Mouse (Mus musculus) neural tube, embryonic 11.5 days (tissue): ENCODE measurements around the gene Fam83d. TPM values are rescaled to one million over a fixed set of nuclear protein-coding genes. Genes with fewer than 3 reads are reported as not detected.
A peak's percentile ranks its signal among the peaks of the same experiment; 100 is the strongest.

Source experiments
- ATAC-seq: fragments of 200-750 bp; cut with Nextera tagmentation; 2 replicates; pipeline ENCODE4 v1.8.0; 2017; ENCODE audit warnings: moderate number of reproducible peaks, mild to moderate bottlenecking, moderate TSS enrichment, moderate library complexity; ENCODE audit not compliant: insufficient read depth, low FRiP score, low TSS enrichment
- DNase-seq: peaks from one replicate; pipeline ENCODE4 v3.0.0-alpha.2; 2015; ENCODE audit warnings: low spot score
- H3K27ac ChIP-seq: fragments of 300-500 bp; sonication (generic); 2 replicates; pipeline ENCODE4 v1.5.1; 2014; ENCODE audit warnings: low read depth, mild to moderate bottlenecking, low read length
- H3K27me3 ChIP-seq: fragments of 300-500 bp; sonication (generic); 2 replicates; pipeline ENCODE4 v1.6.1; 2014; ENCODE audit warnings: mild to moderate bottlenecking, low read length, mixed read lengths; ENCODE audit not compliant: control insufficient read depth, insufficient read depth
- H3K36me3 ChIP-seq: fragments of 300-500 bp; sonication (generic); 2 replicates; pipeline ENCODE4 v1.6.1; 2014; ENCODE audit warnings: mild to moderate bottlenecking, low read length, moderate library complexity, mixed read lengths; ENCODE audit not compliant: control insufficient read depth, insufficient read depth
- H3K4me1 ChIP-seq: fragments of 300-500 bp; sonication (generic); 2 replicates; pipeline ENCODE4 v1.6.1; 2014; ENCODE audit warnings: low read length, mixed read lengths; ENCODE audit not compliant: control insufficient read depth, insufficient read depth
- H3K4me2 ChIP-seq: fragments of 300-500 bp; sonication (generic); 2 replicates; pipeline ENCODE4 v1.6.1; 2014; ENCODE audit warnings: low read depth, mild to moderate bottlenecking, moderate library complexity
- H3K4me3 ChIP-seq: fragments of 300-500 bp; sonication (generic); 2 replicates; pipeline ENCODE4 v1.5.1; 2014; ENCODE audit warnings: low read depth, low read length
- H3K9ac ChIP-seq: fragments of 300-500 bp; sonication (generic); 2 replicates; pipeline ENCODE4 v1.6.1; 2014; ENCODE audit warnings: mild to moderate bottlenecking, low read length
- H3K9me3 ChIP-seq: fragments of 300-500 bp; sonication (generic); 2 replicates; pipeline ENCODE4 v1.6.1; 2016; ENCODE audit warnings: low read length; ENCODE audit not compliant: control insufficient read depth
- WGBS: fragments of 180-500 bp; shearing (Covaris S2); extraction: QIAGEN DNeasy Blood & Tissue Kit; methylation state at CpG from one replicate; pipeline ENCODE4 v1.1.7; 2014; 5-methylcytosine and 5-hydroxymethylcytosine counted together
- polyA plus RNA-seq: library from polyadenylated mRNA; unstranded; fragments of >200 nt; fragmentation: Nextera tagmentation; extraction: Ambion mirVana; gene quantifications from 2 replicates; pipeline ENCODE4 v1.2.1, GENCODE M21; 2014

Gene Fam83d
- polyA plus RNA-seq, 1 experiment from 2014 or later, result 45.2 TPM

GRCm38 (mm10) chr2:158768350-158768749 lies 457 bp downstream of the Fam83d start:
- H3K27ac ChIP-seq, result peak overlapping the region; percentile 63
- H3K9me3 ChIP-seq, result no peaks in the 10 kb centered on the region
- peak overlapping the region; percentile 79 for H3K4me3 ChIP-seq
- H3K4me2 ChIP-seq, result peak overlapping the region; percentile 88
- peak; percentile 28 for ATAC-seq
- no peaks in the 10 kb centered on the region; the same call in 1 of the 2 replicates for H3K36me3 ChIP-seq
- peaks cover 32% of the 10 kb centered on the region for H3K4me1 ChIP-seq
- no peaks in the 10 kb centered on the region for H3K27me3 ChIP-seq
- under 1% methylated on average over 37 of the region's 37 CpGs for WGBS
- peak overlapping the region; percentile 70 for H3K9ac ChIP-seq
- DNase-seq, result peak; percentile 58

DNA sequence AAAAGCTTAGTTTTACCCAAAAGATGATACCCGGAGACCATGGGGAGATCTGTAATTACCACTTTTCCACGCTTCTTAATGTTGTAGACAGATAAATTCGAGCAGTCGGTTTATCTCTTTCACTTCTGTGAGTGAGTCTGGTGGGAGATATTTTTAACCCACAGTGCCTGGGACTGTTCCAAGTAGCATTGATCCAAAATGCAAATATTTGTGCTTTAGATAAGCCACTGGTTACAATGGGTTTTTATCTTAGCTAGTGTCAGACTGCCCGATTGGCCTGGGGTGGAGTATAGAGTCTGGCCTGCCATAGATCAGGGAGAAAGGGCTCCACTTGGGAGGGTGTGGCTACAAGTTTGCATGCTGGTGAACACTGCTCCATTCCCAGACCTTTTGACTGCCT lies 878 bp downstream of the Fam83d start:
- no peak for ATAC-seq
- Histone ChIP-seq H3K4me3 (peak overlapping the region; percentile 79), H3K4me2 (peak overlapping the region; percentile 88), H3K27ac (no peak overlapping the region), H3K9ac (peak overlapping the region; percentile 70), H3K4me1 (peaks cover 32% of the 10 kb centered on the region), H3K27me3 (no peaks in the 10 kb centered on the region), H3K9me3 (no peaks in the 10 kb centered on the region), H3K36me3 (no peaks in the 10 kb centered on the region; the same call in 1 of the 2 replicates)
- DNase-seq, result no peak
- 10% methylated on average over 5 of the region's 5 CpGs for WGBS

DNA sequence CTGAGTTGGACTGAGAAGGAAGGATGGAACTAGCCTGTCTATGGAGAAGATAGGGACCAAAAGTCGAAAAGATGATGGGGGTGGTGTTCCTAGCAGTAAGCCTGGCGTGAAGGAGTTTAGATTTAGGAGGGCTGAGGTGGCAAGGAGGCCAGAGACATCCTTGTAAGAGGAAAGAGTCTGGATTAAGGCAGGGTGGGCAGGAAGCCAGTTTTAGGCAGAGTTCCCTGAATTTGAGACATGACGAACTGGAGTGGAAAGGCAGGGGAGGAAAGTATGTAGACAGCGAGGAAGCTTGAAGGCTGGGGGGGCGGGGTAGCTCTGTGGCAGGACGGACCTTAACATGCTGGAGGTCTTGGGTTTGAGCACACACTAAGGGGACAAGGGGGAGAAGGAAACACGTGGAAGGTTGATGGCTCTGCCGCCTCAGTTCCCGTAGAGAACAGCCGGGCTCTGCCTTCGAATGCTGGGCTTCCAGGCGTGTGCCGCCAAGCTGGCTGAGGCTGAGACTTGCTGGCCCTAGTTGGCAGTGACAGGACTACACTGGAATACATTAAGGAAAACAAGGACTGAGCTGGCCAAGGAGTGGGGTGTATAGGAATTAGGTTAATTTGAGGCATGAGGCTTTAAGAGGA lies 2.3 kb downstream of the Fam83d start:
- Histone ChIP-seq H3K27me3 (no peaks in the 10 kb centered on the region), H3K4me2 (peak overlapping the region; percentile 88), H3K9ac (0 out of 2 replicates have a peak overlapping the region, but pooled peaks have one; percentile 18), H3K9me3 (no peaks in the 10 kb centered on the region), H3K4me1 (peaks cover 32% of the 10 kb centered on the region), H3K36me3 (no peaks in the 10 kb centered on the region; the same call in 1 of the 2 replicates), H3K4me3 (peak overlapping the region; percentile 79), H3K27ac (no peak overlapping the region)
- no peak for ATAC-seq
- 58% methylated on average over 13 of the region's 13 CpGs for WGBS
- no peak for DNase-seq

- Histone ChIP-seq H3K4me3 (0 out of 2 replicates have a peak overlapping the region, but pooled peaks have one; percentile 1), H3K9ac (peak overlapping the region; percentile 26; the same call in 1 of the 2 replicates), H3K9me3 (no peaks in the 10 kb centered on the region), H3K27ac (no peak overlapping the region), H3K36me3 (no peaks in the 10 kb centered on the region; the same call in 1 of the 2 replicates), H3K4me1 (peaks cover 32% of the 10 kb centered on the region), H3K4me2 (peak overlapping the region; percentile 88), H3K27me3 (no peaks in the 10 kb centered on the region)
- no peak for ATAC-seq
- DNase-seq, result no peak
- WGBS, result 54% methylated on average over 11 of the region's 11 CpGs
Observed at GRCm38 (mm10) chr2:158771066-158771763, 3.3 kb downstream of the Fam83d start.

- Histone ChIP-seq H3K36me3 (no peaks in the 10 kb centered on the region; the same call in 1 of the 2 replicates), H3K4me1 (peaks cover 29% of the 10 kb centered on the region), H3K4me2 (no peak overlapping the region), H3K9me3 (no peaks in the 10 kb centered on the region), H3K9ac (no peak overlapping the region), H3K4me3 (no peak overlapping the region), H3K27ac (no peak overlapping the region), H3K27me3 (no peaks in the 10 kb centered on the region)
- no peak for ATAC-seq
- 90% methylated on average over 13 of the region's 13 CpGs for whole genome bisulfite sequencing
- no peak for DNase-seq
Observed at GRCm38 (mm10) chr2:158772808-158773207, 4.9 kb downstream of the Fam83d start.

GRCm38 (mm10) chr2:158774886-158775285 lies 7.0 kb downstream of the Fam83d start:
- H3K36me3 ChIP-seq, result no peaks in the 10 kb centered on the region; the same call in 1 of the 2 replicates
- no peaks in the 10 kb centered on the region for H3K9me3 ChIP-seq
- no peak overlapping the region for H3K4me2 ChIP-seq
- no peak for DNase-seq
- H3K27me3 ChIP-seq, result no peaks in the 10 kb centered on the region
- 89% methylated on average over 8 of the region's 8 CpGs for WGBS
- peaks cover 18% of the 10 kb centered on the region for H3K4me1 ChIP-seq
- ATAC-seq, result no peak
- H3K4me3 ChIP-seq, result no peak overlapping the region
- no peak overlapping the region for H3K9ac ChIP-seq
- H3K27ac ChIP-seq, result no peak overlapping the region

DNA sequence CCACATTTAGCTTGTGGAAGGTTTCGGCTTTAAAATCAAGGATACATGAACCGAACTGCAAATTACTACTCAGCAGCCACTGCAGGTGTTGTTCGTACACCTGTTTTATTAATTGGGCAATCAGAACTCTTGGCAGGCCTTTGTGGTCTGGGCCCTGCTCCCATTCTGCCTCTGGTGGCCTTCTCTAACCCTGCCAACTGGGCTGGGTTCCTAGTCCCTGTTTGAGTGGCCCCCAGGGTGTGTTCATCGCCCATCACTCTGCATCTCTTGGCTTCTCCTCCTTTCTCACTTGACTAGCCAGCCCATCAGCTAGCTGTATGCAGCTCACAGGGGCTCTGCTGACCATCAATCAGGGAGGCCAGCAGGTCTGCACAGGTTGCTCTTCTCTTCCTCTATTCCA lies 8.8 kb downstream of the Fam83d start:
- ATAC-seq, result no peak
- WGBS, result 94% methylated on average over 4 of the region's 4 CpGs
- Histone ChIP-seq H3K9ac (no peak overlapping the region), H3K27me3 (no peaks in the 10 kb centered on the region), H3K4me1 (no peaks in the 10 kb centered on the region; the same call in 1 of the 2 replicates), H3K4me3 (no peak overlapping the region), H3K4me2 (no peak overlapping the region), H3K36me3 (peaks cover 2% of the 10 kb centered on the region), H3K9me3 (no peaks in the 10 kb centered on the region), H3K27ac (no peak overlapping the region)
- DNase-seq, result no peak

GRCm38 (mm10) chr2:158777490-158777889 lies 9.6 kb downstream of the Fam83d start:
- DNase-seq, result no peak
- 84% methylated on average over 6 of the region's 6 CpGs for WGBS
- Histone ChIP-seq H3K36me3 (peaks cover 2% of the 10 kb centered on the region), H3K9me3 (no peaks in the 10 kb centered on the region), H3K4me3 (no peak overlapping the region), H3K4me2 (no peak overlapping the region), H3K9ac (no peak overlapping the region), H3K4me1 (no peaks in the 10 kb centered on the region), H3K27ac (no peak overlapping the region), H3K27me3 (no peaks in the 10 kb centered on the region)
- ATAC-seq, result no peak
